Mouse (Mus musculus): Measurements from ENCODE around the gene Ints1. TPM values are rescaled to one million over a fixed set of nuclear protein-coding genes. Genes with fewer than 3 reads are reported as not detected.

Ints1 gene
- total and polyA plus RNA-seq, 3 experiments: 35.1 to 40.9 (median 40.2) TPM

DNA sequence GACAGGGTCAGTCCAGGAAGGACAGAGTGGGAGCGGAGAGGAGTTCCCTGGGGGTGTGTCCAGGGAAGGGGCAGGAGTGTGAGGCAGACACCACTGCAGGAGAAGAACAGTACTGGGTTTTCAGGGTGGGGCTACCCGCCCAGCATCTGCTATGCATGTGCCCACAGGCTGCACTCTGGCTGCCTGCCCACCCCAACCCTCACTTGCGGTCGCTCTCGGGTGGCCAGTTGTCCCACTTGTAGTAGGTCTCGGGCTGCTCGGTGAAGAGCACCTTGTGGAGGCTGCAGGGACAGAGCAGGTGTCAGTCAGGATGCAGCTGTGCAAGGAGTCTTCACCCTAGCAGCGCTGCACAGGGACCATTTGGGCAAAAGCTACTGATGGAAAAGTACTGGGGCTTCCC is 7.3 kb downstream of the Ints1 start:
- no peaks in the 10 kb centered on the region for H3K4me1 ChIP-seq (ENCODE audit: control insufficient read depth, insufficient read depth, low read length)
- H3K79me2 ChIP-seq (replicated peaks; ENCODE audit: control insufficient read depth, insufficient read depth, low read length): no peaks in the 10 kb centered on the region
- TF ChIP-seq POLR2A (IDR thresholded peaks at IDR 0.05; ENCODE audit: insufficient read depth, low read depth, low read length) (no peak), CTCF (IDR thresholded peaks at IDR 0.05) (no peak), EP300 (IDR thresholded peaks at IDR 0.05; ENCODE audit: insufficient read depth, low read depth, low read length) (no peak)
- 92% methylated on average over 8 of the region's 8 CpGs for WGBS
- no peaks in the 10 kb centered on the region for H3K27me3 ChIP-seq (ENCODE audit: control insufficient read depth, insufficient read depth, low read length)
- H3K4me3 ChIP-seq: no peak overlapping the region
- no peak overlapping the region for H3K9ac ChIP-seq (ENCODE audit: low read depth, low read length)
- H3K36me3 ChIP-seq (ENCODE audit: control insufficient read depth, insufficient read depth, low read length): no peaks in the 10 kb centered on the region
- DNase-seq: no peak
- no peak overlapping the region for H3K27ac ChIP-seq
- intact Hi-C loops (cut with DNase I): no loop called here

DNA sequence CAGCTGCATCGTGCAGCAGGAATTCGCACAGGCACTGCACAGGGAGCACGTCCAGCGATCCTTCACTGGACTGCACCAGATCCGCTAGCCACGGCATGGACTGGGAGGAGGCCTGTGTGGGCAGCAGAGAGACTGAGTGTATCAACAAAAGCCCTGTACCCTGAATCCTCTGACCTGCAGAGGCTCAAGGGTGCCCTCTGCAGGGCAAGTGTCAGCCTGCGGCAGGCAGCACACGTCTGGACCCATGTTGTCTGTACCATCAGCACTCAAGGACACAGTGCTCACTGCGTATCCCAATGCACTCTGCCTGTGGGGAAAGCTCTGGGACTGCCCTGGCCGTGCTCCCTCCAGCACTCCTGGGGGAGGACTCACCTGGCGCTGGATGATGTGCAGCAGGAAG is 11.2 kb downstream of the Ints1 start:
- DNase-seq: no peak
- H3K4me3 ChIP-seq: no peak overlapping the region
- no peak overlapping the region for H3K27ac ChIP-seq
- no peak for TF ChIP-seq POLR2A (IDR thresholded peaks at IDR 0.05; ENCODE audit: insufficient read depth, low read depth, low read length)
- no peak for TF ChIP-seq EP300 (IDR thresholded peaks at IDR 0.05; ENCODE audit: insufficient read depth, low read depth, low read length)
- peak; percentile 68 for TF ChIP-seq CTCF (IDR thresholded peaks at IDR 0.05)
- no peaks in the 10 kb centered on the region for H3K36me3 ChIP-seq (ENCODE audit: control insufficient read depth, insufficient read depth, low read length)
- H3K9ac ChIP-seq (ENCODE audit: low read depth, low read length): no peak overlapping the region
- no peaks in the 10 kb centered on the region for H3K79me2 ChIP-seq (replicated peaks; ENCODE audit: control insufficient read depth, insufficient read depth, low read length)
- no peaks in the 10 kb centered on the region for H3K27me3 ChIP-seq (ENCODE audit: control insufficient read depth, insufficient read depth, low read length)
- intact Hi-C loops (cut with DNase I): no loop called here
- H3K4me1 ChIP-seq (ENCODE audit: control insufficient read depth, insufficient read depth, low read length): no peaks in the 10 kb centered on the region
- WGBS: 73% methylated on average over 11 of the region's 11 CpGs

DNA sequence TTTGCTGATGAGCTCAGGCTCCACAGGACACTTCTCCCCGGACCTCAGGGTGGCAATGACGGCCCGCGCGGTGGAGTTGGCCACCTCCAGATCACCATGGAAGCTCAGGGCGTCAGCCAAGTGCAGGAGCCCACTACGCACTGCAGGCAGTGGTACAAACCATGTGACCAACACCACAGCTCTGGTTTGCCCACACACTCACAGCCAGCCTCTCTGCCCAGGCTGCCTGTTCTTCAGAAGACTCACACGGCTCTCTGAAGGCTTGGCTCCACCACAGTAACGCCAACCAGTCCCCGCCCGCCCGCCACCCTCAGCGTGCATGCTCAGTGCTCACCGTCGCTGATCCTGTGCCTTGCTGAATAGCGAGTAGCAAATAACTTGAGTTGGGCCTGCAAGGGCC is 17.4 kb downstream of the Ints1 start:
- Histone ChIP-seq H3K27ac (no peak overlapping the region), H3K79me2 (replicated peaks; ENCODE audit: control insufficient read depth, insufficient read depth, low read length) (no peaks in the 10 kb centered on the region), H3K4me1 (ENCODE audit: control insufficient read depth, insufficient read depth, low read length) (no peaks in the 10 kb centered on the region), H3K9ac (ENCODE audit: low read depth, low read length) (no peak overlapping the region), H3K4me3 (no peak overlapping the region), H3K27me3 (ENCODE audit: control insufficient read depth, insufficient read depth, low read length) (no peaks in the 10 kb centered on the region), H3K36me3 (ENCODE audit: control insufficient read depth, insufficient read depth, low read length) (no peaks in the 10 kb centered on the region)
- WGBS: 88% methylated on average over 16 of the region's 16 CpGs
- TF ChIP-seq EP300 (IDR thresholded peaks at IDR 0.05; ENCODE audit: insufficient read depth, low read depth, low read length): no peak
- no peak for TF ChIP-seq POLR2A (IDR thresholded peaks at IDR 0.05; ENCODE audit: insufficient read depth, low read depth, low read length)
- no peak for TF ChIP-seq CTCF (IDR thresholded peaks at IDR 0.05)
- DNase-seq: no peak
- intact Hi-C loops (cut with DNase I): no loop called here

DNA sequence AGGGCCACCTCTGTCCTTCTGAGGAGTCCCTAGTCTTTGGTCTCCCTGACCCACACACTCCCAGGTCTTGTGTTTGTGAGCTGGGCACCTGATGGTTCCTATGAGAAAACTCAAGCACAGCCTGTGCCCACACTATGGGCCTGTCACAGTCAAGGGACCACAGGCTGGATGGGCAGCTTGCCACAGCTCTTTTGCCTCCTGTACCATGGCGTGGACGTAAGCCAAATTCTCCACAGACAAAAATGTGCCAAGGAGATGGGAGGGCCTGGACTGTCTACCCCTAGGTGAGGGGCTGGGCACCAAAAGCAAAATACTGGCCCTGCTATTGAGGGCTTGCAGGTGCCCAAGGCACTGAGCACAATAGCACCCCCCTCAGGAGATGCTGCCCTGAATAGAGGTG is 18.9 kb downstream of the Ints1 start:
- H3K9ac ChIP-seq (ENCODE audit: low read depth, low read length): no peak overlapping the region
- no peaks in the 10 kb centered on the region for H3K27me3 ChIP-seq (ENCODE audit: control insufficient read depth, insufficient read depth, low read length)
- H3K4me1 ChIP-seq (ENCODE audit: control insufficient read depth, insufficient read depth, low read length): no peaks in the 10 kb centered on the region
- H3K36me3 ChIP-seq (ENCODE audit: control insufficient read depth, insufficient read depth, low read length): no peaks in the 10 kb centered on the region
- WGBS: 91% methylated on average over 2 of the region's 2 CpGs
- no peaks in the 10 kb centered on the region for H3K79me2 ChIP-seq (replicated peaks; ENCODE audit: control insufficient read depth, insufficient read depth, low read length)
- no peak overlapping the region for H3K27ac ChIP-seq
- no peak for DNase-seq
- TF ChIP-seq POLR2A (IDR thresholded peaks at IDR 0.05; ENCODE audit: insufficient read depth, low read depth, low read length) (no peak), CTCF (IDR thresholded peaks at IDR 0.05) (no peak), EP300 (IDR thresholded peaks at IDR 0.05; ENCODE audit: insufficient read depth, low read depth, low read length) (no peak)
- intact Hi-C loops (cut with DNase I): no loop called here
- no peak overlapping the region for H3K4me3 ChIP-seq

DNA sequence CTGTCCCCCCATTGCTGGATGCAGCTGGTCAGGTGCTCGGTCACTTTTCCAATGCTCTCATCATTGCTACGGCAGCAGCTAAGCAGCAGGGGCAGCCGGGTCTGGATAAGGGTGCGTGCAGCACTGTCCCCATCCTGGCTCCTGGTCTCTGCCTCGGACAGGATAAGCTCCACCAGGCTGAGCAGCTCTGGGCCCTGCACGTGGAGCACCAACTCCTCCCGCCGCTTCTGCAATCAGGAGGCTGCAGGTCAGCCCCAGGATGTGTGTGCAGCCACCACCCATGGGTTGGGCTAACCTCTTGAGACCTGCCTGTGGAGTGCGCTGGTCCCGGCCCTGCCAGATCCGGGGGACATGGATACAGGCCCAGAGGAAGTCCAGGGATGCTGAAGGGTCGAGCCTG is 19.3 kb downstream of the Ints1 start:
- WGBS: 73% methylated on average over 12 of the region's 12 CpGs
- intact Hi-C loops (cut with DNase I): no loop called here

DNA sequence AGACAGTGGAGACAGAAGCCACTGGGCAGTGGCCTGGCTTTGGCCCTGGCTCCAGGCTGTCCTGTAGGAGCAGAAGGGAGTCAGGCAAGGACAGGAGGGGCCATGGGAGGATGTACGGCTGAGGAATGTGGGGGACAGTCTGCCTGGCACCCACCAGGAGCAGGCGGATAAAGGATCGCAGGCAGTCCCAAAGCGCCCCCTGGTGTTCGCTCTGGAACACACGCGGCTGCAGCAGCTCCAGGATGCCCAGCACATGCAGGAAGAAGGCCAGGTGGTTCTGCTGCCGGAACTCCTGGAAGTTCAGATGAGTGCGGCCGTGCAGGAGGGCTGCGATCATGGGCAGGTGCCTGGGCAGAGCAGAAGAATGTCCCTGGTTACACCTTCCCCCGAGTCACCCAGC is 20.7 kb downstream of the Ints1 start:
- Histone ChIP-seq H3K9ac (ENCODE audit: low read depth, low read length) (no peak overlapping the region), H3K79me2 (replicated peaks; ENCODE audit: control insufficient read depth, insufficient read depth, low read length) (no peaks in the 10 kb centered on the region), H3K27me3 (ENCODE audit: control insufficient read depth, insufficient read depth, low read length) (no peaks in the 10 kb centered on the region), H3K4me1 (ENCODE audit: control insufficient read depth, insufficient read depth, low read length) (no peaks in the 10 kb centered on the region), H3K4me3 (no peak overlapping the region), H3K27ac (no peak overlapping the region), H3K36me3 (ENCODE audit: control insufficient read depth, insufficient read depth, low read length) (no peaks in the 10 kb centered on the region)
- intact Hi-C loops (cut with DNase I): no loop called here
- DNase-seq: peak; percentile 33 to 66
- TF ChIP-seq CTCF (IDR thresholded peaks at IDR 0.05) (peak; percentile 89), EP300 (IDR thresholded peaks at IDR 0.05; ENCODE audit: insufficient read depth, low read depth, low read length) (no peak), POLR2A (IDR thresholded peaks at IDR 0.05; ENCODE audit: insufficient read depth, low read depth, low read length) (no peak)
- WGBS: 35% methylated on average over 12 of the region's 12 CpGs

More for the DNA sequence above, 19.3 kb downstream of the Ints1 start:
- Histone ChIP-seq H3K4me1 (ENCODE audit: control insufficient read depth, insufficient read depth, low read length) (no peaks in the 10 kb centered on the region), H3K36me3 (ENCODE audit: control insufficient read depth, insufficient read depth, low read length) (no peaks in the 10 kb centered on the region), H3K4me3 (no peak overlapping the region), H3K27ac (no peak overlapping the region), H3K79me2 (replicated peaks; ENCODE audit: control insufficient read depth, insufficient read depth, low read length) (no peaks in the 10 kb centered on the region), H3K27me3 (ENCODE audit: control insufficient read depth, insufficient read depth, low read length) (no peaks in the 10 kb centered on the region), H3K9ac (ENCODE audit: low read depth, low read length) (no peak overlapping the region)
- TF ChIP-seq EP300 (IDR thresholded peaks at IDR 0.05; ENCODE audit: insufficient read depth, low read depth, low read length) (no peak), POLR2A (IDR thresholded peaks at IDR 0.05; ENCODE audit: insufficient read depth, low read depth, low read length) (no peak), CTCF (IDR thresholded peaks at IDR 0.05) (no peak)
- DNase-seq: no peak
